Comparison of ENCODE assay signal across 8 mouse cellular contexts in the genomic region with DNA sequence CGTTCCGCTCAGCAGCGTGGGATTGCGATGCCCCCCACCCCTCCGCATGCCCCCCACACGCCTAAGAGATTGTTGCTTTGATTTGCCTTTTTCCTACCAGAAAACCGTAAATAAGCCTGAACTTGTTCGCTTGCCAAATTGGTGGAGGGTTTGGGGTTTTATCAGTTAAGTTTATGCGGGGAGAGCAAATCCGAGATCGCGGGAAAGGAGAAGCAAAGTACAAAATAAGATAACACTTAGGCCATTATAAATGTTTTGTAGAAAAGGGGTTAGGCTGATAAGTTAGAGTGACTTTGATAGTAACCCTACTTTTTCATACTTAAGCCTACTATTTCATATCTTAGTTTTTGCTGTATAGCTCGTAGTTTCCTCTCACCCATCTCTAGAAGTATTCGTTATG. TPM values are rescaled to one million over a fixed set of nuclear protein-coding genes. Genes with fewer than 3 reads are reported as not detected.
DNase-seq lines count a peak whose midpoint lies in the region; ATAC-seq and TF ChIP-seq lines count a peak whose summit lies in the region.

No protein-coding gene starts in this region.

- H3K4me3 ChIP-seq in heart, postnatal 0 days (ENCODE audit: low read depth, low read length): peak overlapping the region; percentile 56
- peak overlapping the region; percentile 61 for H3K4me3 ChIP-seq in hindbrain, embryonic 10.5 days
- peak overlapping the region; percentile 68 for H3K4me3 ChIP-seq in midbrain, embryonic 10.5 days

- 18% methylated on average over 14 of the region's 14 CpGs for WGBS in heart, postnatal 0 days
- WGBS in hindbrain, embryonic 10.5 days: 25% methylated on average over 14 of the region's 14 CpGs
- 21% methylated on average over 14 of the region's 14 CpGs for WGBS in midbrain, embryonic 10.5 days

- H3K4me2 ChIP-seq in heart, postnatal 0 days (ENCODE audit: low read depth, low read length): peak overlapping the region; percentile 67

- peak overlapping the region; percentile 57 for H3K9ac ChIP-seq in heart, postnatal 0 days (replicated peaks; ENCODE audit: low read depth, low read length)

- H3K36me3 ChIP-seq in heart, postnatal 0 days (replicated peaks; ENCODE audit: control insufficient read depth, insufficient read depth, low read length): no peaks in the 10 kb centered on the region
- peaks cover 14% of the 10 kb centered on the region for H3K36me3 ChIP-seq in hindbrain, embryonic 10.5 days
- H3K36me3 ChIP-seq in midbrain, embryonic 10.5 days: peaks cover 12% of the 10 kb centered on the region

- intact Hi-C loops in heart, postnatal 14 days (cut with DNase I): loop anchor here (5.0 kb wide), 2 partner anchors 70 to 160 kb away; no protein-coding TSS in a partner anchor

- no peaks in the 10 kb centered on the region for H3K9me3 ChIP-seq in heart, postnatal 0 days (replicated peaks; ENCODE audit: control insufficient read depth, low read length)
- no peaks in the 10 kb centered on the region for H3K9me3 ChIP-seq in hindbrain, embryonic 10.5 days
- no peaks in the 10 kb centered on the region for H3K9me3 ChIP-seq in midbrain, embryonic 10.5 days (replicated peaks)

- TF ChIP-seq CTCF in heart, postnatal 0 days (IDR thresholded peaks at IDR 0.05; ENCODE audit: low read depth): no peak

- ATAC-seq in heart, postnatal 0 days (ENCODE audit: insufficient read depth, low read depth): no peak

- H3K27ac ChIP-seq in heart, postnatal 0 days (ENCODE audit: low read depth): peak overlapping the region; percentile 91
- peak overlapping the region; percentile 90 for H3K27ac ChIP-seq in hindbrain, embryonic 10.5 days
- peak overlapping the region; percentile 91 for H3K27ac ChIP-seq in midbrain, embryonic 10.5 days (replicated peaks)

- no peak for DNase-seq in heart, postnatal 0 days (ENCODE audit: low spot score)
- no peak for DNase-seq in heart, postnatal 14 days
- DNase-seq in MEL-GATA-1-ER (ENCODE audit: extremely low read depth, low read depth): peak; percentile 38
- no peak for DNase-seq in hindbrain, embryonic 10.5 days (ENCODE audit: low spot score)
- DNase-seq in midbrain, embryonic 10.5 days (ENCODE audit: low spot score): no peak
- no peak for DNase-seq in cerebellum, adult 11 months
- DNase-seq in urinary bladder, postnatal 14 days (ENCODE audit: low spot score): no peak
- no peak for DNase-seq in layer of hippocampus, adult 9-10 months (ENCODE audit: low spot score)

- 0 out of 2 replicates have a peak, but pooled peaks cover 3% of the 10 kb centered on the region for H3K27me3 ChIP-seq in heart, postnatal 0 days (ENCODE audit: control insufficient read depth, insufficient read depth, low read length)
- peaks cover 72% of the 10 kb centered on the region for H3K27me3 ChIP-seq in hindbrain, embryonic 10.5 days (ENCODE audit: insufficient read depth, poor library complexity, severe bottlenecking)
- H3K27me3 ChIP-seq in midbrain, embryonic 10.5 days (ENCODE audit: low read depth, poor library complexity, severe bottlenecking): peaks cover 94% of the 10 kb centered on the region

- TF ChIP-seq EP300 in heart, postnatal 0 days (IDR thresholded peaks at IDR 0.05; ENCODE audit: low read depth): no peak

- H3K4me1 ChIP-seq in heart, postnatal 0 days (ENCODE audit: control insufficient read depth, insufficient read depth): peaks cover 4% of the 10 kb centered on the region; the same call in 1 of the 2 replicates
- peaks cover 15% of the 10 kb centered on the region for H3K4me1 ChIP-seq in hindbrain, embryonic 10.5 days (replicated peaks)
- peaks cover 16% of the 10 kb centered on the region for H3K4me1 ChIP-seq in midbrain, embryonic 10.5 days

RNA-seq across cellular contexts. Expression of gene Smc1a, which starts 1.0 kb away (rescaled TPM):
- total RNA-seq in heart, postnatal 0 days (2014; rRNA removed; ENCODE audit: low replicate concordance): 8.8 and 21.2 TPM in 2 replicates
- polyA plus RNA-seq in heart, postnatal 0 days (2015; fragmentation: Nextera tagmentation; extraction: Ambion mirVana): 31.8 and 31.9 TPM in 2 replicates
- 10 to 100 TPM; 30.2 to 33.1 TPM for total RNA-seq in heart, postnatal 14 days (2021)
- 71.1 and 107 TPM in 2 replicates for polyA plus RNA-seq in hindbrain, embryonic 10.5 days (2016; fragmentation: Nextera tagmentation; extraction: Ambion mirVana)
- 108 and 120 TPM in 2 replicates for polyA plus RNA-seq in midbrain, embryonic 10.5 days (2016; fragmentation: Nextera tagmentation; extraction: Ambion mirVana)

RNA-seq across cellular contexts. Expression of gene Ribc1, which starts 1.1 kb away (rescaled TPM):
- 0.35 and 2.3 TPM in 2 replicates for total RNA-seq in heart, postnatal 0 days (2014; rRNA removed; ENCODE audit: low replicate concordance)
- polyA plus RNA-seq in heart, postnatal 0 days (2015; fragmentation: Nextera tagmentation; extraction: Ambion mirVana): 1.4 and 1.5 TPM in 2 replicates
- under 1 TPM; 0.37 to 0.43 TPM for total RNA-seq in heart, postnatal 14 days (2021)
- 4.5 and 4.9 TPM in 2 replicates for polyA plus RNA-seq in hindbrain, embryonic 10.5 days (2016; fragmentation: Nextera tagmentation; extraction: Ambion mirVana)
- 5.9 and 6.3 TPM in 2 replicates for polyA plus RNA-seq in midbrain, embryonic 10.5 days (2016; fragmentation: Nextera tagmentation; extraction: Ambion mirVana)

RNA-seq across cellular contexts. Expression of gene Hsd17b10, which starts 15.5 kb away (rescaled TPM):
- 188 and 209 TPM in 2 replicates for total RNA-seq in heart, postnatal 0 days (2014; rRNA removed; ENCODE audit: low replicate concordance)
- 258 and 264 TPM in 2 replicates for polyA plus RNA-seq in heart, postnatal 0 days (2015; fragmentation: Nextera tagmentation; extraction: Ambion mirVana)
- total RNA-seq in heart, postnatal 14 days (2021): 100 to 1,000 TPM; 163 to 184 TPM
- polyA plus RNA-seq in hindbrain, embryonic 10.5 days (2016; fragmentation: Nextera tagmentation; extraction: Ambion mirVana): 181 and 195 TPM in 2 replicates
- 181 and 195 TPM in 2 replicates for polyA plus RNA-seq in midbrain, embryonic 10.5 days (2016; fragmentation: Nextera tagmentation; extraction: Ambion mirVana)
